Mouse (Mus musculus) cerebellum, postnatal 25 days (tissue): ENCODE data around the gene Ctse.

Experiments
- DNase-seq, 2 experiments: peaks; one replicate each; pipeline ENCODE4 v3.0.0; 2021; ENCODE audit warnings: mixed read lengths in 2 of 2

The Ctse gene

DNA sequence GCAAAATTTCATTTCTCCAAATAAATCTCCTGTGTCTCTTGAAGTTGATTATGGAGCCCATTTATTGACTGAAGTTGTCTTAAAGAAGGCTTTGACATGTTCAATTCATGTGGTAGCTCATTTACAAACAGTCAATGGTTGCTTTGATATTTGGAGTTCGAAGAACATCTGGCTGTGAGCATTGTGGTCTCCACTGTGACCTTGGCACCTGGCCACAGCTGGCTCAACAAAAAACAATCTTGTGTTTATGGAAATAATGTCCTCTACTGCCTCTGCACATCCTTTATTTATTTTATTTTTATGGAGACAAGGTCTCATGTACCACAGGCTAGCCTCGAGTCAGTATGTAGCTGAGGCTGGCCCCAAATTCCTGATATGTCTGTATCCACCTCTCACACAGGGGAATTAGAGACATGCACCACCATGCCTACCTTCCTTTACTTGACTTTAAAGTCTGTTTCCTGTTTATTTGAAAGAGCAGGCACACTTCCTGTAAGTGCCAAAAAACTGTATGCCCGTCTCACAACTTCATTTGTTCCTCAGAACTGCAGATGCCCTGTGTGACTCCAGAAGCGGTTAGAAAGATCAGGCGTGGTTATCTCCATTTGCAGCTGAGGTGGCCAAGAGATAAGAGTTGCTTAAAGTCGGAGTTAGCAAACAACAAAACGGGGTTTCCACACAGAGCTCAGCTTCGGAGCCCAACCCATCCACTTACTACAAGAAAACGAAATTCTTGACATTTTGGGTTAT is at the start of gene Ctse:
Gene Ctse, plus strand, starts transcription at position 516 of the 750 bp plus-strand sequence.
- no peak for DNase-seq

DNA sequence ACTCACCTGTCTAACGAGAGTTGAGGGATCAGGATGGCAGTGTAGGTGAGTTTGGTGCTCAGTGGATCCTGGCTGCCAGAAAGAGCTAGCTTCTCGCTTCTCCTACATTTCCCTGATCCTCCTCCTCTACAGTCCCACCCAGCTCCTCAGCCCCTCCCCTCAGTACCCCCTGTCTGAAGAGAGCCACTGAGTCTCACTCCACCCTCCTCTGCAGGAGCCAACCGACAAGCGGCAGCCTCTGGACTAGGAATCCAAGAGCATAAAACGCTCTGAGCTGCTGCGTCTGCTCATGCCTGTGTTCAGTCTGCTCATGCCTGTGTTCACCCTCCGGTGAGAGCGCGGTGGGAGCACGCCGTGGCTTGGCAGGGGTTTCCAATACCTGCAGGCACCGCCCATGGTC is 39.2 kb upstream of the Ctse start, which contains the start of gene Avpr1b:
Gene Avpr1b, plus strand, starts transcription at position 335 of the 400 bp plus-strand sequence.
- DNase-seq, result no peak

DNA sequence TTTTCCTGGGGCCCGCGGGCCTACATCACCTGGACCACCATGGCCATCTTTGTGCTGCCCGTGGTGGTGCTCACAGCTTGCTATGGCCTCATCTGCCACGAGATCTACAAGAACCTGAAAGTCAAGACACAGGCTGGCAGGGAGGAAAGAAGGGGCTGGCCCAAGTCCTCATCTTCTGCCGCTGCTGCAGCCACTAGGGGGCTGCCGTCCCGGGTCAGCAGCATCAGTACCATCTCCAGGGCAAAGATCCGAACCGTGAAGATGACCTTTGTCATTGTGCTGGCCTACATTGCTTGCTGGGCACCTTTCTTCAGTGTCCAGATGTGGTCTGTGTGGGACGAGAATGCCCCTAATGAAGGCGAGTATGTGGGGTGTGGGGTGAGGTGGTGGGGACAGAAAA is 37.8 kb upstream of the Ctse start:
- peak in 1 of 2 experiments; percentile 11 for DNase-seq

DNA sequence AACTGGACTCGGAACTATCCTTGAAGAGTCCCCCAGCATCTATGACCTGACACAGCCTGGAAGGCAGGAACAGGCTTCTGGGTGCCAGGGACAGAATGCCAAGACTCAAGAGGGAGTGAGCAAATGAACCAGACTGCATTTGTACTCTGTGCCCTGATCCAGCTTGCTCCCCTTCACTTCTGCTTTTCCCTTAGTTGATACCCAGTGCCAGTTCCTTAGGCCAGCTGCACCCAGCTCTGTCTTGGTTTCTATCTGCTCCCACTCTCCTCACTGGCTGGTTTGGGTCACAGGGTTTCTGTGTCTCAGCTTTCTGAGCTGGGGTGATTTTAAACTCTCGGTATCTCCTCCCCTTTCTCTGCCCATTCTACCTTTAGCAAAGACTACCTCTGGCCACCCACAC is 31.4 kb upstream of the Ctse start:
- DNase-seq, result no peak

DNA sequence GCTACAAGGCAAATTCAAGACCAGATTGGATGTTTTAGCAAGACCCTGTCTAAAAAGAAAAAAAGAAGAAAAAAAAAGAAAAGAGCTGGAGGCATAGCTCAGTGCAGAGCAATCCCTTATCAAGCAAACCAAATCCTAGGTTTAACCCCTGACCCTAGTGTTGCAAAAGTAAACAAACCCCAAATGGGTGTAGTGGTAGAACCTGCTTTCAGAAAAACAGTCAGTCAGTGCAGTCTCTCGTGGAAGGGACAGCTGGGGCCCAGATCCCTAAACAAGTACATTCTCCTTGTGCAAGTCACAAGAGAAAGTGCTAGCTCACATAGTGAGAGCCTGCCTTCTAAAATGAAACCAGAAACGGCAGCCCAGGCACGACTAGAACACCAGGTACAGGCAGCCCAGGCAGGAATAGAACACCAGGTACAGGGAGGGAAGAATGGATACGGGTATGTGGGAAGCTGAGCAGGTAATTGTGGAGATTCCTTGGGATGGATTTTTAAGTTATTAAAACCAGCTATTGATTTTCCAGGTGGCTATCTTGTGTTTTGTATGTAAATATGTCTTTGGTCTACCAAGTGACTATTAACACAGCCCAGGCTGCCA is 25.4 kb upstream of the Ctse start:
- DNase-seq, result peak in 1 of 2 experiments; percentile 31

DNA sequence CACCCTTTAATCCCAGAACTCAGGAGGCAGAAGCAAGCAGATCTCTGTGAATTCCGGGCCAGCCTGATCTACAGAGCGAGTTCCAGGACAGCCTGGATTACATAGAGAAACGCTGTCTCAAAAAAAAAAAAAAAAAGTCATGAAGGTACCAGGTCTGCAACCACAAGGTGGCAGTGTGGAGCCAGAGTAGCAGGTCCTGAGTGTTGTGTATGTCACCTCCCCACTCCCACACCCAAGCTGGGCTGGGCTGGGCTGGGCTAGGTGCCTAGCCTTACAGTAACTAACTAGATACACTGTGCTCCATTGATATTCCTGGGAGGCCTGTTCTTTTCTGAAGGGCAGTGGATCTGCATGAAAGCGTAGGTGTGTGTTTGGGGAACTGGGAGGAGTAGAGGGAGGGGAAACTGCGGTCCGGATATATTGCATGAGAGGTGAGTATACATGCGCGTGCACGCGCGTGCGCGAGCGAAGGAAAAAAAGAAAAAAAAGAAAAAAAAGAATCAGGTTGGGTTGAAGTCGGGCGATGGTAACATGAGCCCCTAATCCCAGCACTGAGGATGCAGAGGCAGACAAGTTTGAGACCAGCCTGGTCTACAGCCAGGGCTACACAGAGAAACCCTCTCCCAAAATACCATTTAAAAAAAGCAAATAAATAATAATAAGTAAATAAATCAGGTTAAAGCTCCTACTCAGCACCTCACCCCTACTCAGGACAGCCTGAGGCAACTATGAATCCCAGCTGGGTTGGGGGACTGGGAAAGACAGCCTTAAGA is 24.6 kb upstream of the Ctse start:
- peak; percentile 62 to 81 for DNase-seq

DNA sequence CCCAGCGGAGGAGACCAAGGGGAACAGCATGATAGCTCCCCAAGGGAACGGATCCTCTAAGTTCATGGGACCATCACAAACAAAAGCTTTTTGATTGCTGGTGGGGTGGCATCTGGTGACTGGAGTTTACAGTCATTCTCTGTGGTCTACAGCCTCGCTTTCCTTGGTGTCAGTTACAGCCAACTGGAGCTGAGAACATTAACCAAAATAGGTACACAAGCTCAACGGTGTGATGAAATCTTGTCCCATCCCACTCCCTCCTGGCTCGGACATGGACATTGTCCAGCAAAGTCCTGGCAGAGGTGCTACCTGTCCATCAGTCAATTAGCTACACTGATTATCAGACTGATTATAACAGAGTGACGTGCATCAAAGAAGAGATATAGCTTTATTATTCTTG is 23.5 kb upstream of the Ctse start:
- DNase-seq, result no peak

DNA sequence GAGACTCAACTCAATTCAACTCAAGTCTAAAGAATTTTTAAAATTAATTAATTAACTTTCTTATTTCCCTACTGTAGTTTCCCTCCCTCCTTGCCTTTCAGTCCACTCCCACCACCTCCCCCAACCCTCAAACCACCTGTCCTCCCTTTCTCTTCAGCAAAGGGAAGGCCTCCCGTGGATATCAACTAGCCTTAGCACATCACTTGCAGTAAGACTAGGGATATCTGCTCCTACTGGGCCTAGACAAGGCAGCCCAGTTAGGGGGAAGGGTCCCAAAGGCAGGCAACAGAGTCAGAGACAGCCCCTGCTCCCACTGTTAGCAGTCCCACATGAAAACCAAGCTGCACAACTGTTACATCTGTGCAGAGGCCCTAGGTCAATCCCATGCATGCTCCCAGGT is 22.0 kb upstream of the Ctse start:
- DNase-seq, result no peak

DNA sequence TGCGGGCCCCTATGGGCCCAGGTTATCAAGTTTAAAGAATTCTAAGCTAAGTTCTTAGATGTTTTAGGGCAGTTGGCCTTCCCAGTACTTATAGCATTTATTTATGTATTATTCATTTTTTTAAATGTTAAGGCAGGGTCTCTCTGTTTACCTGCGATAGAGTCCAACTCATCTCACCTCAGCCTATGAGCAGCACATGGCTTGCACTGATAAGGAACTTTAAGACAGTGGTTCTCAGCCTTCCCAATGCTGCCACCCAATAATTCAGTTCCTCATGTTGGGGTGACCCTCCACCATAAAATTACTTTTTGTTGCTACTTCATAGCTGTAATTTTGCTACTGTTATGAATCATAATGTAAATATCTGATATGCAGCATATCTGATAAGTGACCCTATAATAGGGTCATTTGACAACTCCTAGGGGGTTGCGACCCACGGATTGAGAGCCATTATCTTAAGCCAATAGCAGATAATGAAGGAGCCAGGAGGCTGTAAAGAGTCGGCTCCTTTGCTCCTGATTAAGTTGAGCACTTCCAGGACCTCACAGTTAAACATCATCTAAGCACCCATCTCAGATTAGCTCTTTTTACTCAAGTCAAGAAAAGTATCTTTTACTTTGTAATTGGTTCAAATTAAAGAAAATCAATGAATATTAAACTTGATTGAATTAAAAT is 21.4 kb upstream of the Ctse start:
- DNase-seq, result no peak

DNA sequence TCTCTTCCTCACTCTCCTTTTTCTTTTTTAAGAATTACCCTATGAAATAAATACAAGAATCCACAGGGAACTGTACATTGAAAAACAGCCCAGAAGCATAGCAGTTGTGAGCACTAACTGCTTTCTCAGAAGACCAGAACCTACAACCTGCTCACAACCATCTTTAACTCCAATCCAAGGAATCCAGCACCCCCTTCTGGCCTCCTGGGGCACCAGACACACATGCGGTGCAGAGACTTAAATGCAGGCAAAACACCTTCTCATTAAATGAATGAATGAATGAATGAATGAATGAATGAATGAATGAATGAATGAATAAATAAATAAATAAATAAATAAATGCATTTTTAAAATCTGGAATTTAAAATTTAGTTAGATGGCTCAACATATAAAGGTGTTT is 19.5 kb upstream of the Ctse start:
- no peak for DNase-seq

DNA sequence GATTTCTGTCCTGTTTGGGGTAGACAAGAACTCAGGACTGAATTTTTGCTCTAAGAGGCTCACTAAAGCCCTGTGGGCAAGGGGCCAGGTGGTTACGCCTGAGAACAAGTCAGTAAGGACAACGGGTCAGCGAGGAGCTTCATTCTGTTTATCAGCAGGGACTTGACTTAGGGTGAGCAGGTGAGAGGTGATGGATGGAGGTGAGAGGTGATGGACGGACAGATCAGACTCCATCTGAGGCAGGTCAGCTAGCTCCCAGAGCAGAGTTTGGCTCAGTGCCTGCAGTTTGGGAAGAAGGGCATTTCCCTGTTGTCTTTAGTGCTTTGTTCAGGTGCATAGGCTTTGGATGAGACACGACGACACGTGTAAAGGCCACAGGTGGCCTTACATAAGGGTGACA is 18.8 kb upstream of the Ctse start:
- no peak for DNase-seq

DNA sequence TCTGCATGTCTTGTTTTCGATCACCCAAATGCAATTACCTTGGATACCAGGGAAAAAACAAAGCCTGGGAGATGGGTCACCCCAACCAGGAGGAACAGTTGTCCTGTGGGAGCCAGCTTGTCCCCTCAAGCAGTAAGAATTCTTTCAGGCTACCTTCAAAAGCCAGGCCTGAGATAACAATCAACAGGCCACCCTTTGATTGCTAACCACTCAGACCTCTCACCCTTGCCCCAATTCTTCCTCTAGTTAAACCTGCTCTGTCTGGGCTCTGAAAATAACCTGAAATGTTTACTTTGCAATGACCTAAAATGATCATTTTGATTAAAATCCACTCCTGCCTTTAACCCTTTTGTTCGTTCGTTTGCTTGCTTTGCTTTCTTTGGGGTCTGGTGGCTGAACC is 14.5 kb upstream of the Ctse start:
- DNase-seq, result no peak

DNA sequence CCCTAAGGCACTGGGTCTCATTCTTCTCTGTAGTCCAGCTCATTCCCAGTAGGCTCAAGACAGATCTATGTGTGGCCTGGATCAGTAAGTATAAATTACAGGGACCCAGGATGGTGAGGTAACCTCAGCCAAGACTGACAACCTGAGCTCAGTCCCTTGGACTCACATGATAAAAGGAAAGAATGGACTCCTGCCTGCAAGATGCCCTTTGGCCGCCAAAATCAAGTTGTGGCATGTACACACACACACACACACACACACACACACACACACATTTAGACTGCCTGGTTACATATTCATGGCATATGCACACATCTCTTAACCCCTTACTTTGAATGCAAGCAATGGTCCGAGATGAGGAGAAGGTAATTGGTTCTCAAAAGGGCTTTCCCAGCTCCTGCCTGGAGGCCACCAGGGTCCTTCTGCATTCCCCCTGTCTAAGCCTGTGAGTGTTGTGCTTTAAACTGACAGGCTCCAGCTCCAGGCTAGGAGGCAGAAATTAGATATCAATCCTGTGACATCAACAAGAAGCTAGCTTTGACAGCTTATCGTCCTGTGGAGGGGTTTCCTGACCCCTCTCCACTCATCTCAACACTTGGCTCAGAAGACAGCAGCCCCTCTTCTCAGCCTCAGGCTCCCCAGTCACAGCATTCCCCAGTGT is 13.8 kb upstream of the Ctse start:
- no peak for DNase-seq

DNA sequence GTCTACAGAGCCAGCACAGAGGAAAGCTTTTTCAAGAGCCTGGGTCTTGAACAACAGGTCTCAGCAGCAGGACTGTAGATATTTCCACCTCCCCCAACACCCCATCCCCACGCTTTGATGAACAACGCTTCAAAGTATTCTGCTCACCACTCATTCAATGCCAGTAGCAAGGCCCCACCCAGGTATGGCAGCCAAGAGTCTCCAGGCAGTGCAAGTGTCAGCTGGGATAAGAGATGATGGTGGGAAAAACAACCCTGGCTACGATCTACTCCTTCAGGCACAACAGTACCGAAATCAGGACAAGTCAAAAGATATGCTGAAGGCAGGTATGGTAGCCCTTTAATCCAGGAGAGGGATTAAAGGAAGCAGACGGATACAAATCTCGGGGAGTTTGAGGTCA is 11.9 kb upstream of the Ctse start:
- DNase-seq, result no peak

DNA sequence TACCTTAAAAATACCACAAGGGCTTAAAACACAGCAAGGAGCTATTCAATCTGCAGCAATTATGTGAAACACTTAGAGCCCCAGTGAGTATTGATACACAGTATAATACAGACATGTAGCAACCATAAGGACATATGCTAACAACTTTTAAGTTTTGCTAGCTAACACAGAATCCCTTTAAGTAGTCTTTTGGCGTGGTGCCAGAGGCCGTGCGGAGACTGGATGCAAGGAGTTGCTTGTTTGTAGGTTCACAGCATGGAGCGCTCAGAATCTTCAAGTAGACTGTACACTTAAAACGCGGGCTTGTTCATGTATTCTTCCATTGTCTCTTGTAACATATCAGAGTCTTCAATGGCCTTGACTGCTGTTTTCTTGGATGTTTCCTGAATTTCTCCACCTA is 5.9 kb upstream of the Ctse start:
- DNase-seq, result peak in 1 of 2 experiments; percentile 26

DNA sequence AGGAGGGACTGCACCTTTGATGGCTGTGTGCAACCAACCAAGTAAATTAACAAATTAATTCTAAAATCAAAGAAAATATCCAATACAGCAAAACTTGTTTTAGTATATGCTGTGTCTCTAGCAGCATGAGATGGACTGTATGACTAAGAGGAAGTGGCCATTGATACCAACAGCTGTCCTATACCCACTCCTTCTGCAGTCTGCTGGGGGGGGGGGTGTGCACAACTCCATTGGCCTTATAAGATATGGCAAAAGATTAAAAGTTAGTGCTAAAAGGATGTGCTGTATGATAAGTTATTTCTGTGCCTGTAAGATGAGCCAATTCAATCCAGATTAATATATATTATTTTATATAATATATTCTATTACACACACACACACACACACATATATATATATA is 3.6 kb upstream of the Ctse start:
- no peak for DNase-seq

DNA sequence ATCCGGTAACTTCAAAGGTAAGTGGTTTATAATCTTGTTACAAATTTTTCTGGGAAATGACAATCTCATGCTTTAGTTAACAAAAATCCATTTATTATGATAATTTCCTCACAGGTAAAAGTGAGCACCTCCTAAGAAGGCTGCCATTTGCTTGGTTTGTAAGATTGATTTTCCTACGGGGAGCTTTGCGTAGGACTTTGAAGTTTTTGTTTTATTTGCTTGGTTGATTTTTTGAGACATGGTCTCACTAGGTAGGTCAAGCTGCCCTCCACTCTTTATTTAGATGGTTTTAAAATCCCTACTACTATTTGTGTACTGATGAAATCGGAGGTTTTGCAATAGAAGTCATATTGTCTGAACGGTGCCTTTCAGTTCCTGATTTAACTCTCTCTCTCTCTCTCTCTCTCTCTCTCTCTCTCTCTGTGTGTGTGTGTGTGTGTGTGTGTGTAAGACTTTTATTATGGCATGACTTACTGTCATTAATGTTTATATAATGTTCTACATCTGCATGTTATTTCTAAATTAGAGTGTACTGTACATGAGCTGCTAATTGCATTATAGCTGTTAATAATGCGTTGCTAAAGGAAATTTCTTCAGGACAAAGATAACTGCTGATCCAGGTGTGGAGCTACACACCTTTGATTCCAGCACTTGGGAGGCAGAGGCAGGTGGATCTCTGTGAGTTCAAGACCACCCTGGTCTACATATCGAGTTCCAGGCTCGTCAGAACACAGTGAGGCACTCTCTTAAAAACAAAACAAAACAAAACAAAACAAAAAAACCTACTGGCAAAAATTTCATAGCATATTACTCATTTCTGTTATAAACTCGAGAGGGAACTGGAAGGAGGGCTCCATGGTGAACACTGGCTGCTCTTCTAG is 675 bp downstream of the Ctse start:
- DNase-seq, result no peak

DNA sequence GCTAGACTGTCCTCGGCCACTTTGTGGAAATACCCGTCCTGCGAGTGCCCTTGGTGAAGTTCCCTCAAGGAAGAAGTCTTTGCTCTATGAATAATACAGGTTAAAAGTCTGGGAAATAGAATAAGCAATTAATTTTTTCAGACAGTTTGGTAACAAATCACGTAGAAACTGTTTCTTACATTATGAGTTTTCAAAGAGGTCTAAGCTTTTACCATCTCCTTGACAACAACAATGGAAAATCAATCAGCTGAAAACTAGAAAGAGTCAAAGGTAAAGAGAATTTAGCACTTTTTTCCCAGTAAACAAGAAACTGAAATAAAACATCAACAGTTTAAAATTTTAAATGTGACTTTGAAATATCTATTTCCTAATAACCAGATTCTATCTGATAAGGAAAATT is 2.0 kb downstream of the Ctse start:
- DNase-seq, result no peak

DNA sequence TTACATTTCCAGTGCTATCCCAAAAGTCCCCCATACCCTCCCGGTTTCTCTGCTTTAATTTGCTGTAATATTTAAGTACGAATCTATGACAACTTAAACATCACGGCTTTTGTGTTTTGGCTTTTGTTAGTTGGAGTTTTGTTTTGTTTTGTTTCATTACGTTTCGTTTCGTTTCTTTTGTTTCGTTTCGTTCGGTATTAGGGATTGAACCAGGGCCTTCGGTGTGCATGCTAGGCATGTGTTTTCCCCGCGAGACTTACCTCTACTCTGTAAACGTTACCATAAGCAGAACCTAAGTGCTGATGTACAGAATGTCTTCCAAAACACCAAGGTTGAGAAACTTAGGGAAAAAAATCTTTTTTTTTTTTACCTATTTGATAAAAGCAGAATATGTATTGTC is 3.5 kb downstream of the Ctse start:
- DNase-seq, result no peak

DNA sequence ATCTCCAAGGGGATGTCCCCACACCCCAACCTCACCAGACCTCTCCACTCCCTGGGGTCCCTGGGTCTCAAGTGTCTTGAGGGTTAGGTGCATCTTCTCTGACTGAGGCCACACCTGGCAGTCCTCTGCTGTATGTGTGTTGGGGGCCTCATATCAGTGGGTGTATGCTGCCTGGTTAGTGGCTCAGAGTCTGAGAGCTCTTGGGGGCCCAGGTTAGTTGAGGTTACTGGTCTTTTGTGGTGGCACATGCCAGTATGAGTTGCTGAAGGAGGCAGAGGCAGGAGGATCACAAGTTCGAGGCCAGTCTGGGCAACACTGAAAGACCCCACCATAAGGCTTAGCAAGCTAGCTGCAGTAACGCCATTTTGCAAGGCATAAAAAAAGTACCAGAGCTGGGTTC is 4.1 kb downstream of the Ctse start:
- DNase-seq, result no peak

DNA sequence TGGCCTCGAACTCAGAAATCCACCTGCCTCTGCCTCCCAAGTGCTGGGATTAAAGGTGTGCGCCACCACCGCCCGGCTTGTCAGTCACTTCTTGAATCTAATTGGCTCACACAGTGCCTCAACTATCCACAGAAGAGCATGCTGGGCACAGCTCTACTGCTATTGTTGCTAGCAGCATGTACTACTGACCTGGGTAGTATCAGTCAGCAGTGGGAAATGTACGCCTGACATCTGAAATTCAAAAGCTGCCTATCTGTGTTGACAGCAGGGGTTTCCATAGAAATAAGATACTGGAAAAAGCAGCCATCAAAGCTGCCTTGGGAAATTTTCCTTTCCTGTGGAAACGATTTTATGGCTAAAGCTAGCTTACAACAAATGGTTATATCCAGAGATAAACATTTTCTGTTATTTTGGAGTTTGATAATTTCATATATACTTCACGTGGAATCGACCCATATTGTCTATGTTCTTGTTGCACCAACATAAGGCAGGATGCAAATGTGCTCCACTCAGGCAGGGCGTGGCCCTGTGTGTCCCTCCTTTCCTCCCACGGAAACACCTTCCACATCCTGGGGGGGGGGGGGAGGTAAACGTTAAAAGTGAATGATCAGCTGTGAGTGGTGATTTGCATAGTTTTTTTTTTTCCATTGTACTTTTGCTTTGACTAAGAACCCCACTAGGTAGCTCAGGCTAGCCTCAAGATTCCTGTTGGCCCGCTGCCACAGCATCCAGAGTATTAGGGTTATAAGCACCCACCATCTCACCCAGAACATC is 14.8 kb downstream of the Ctse start:
- no peak for DNase-seq
